Mouse (Mus musculus) thymus, postnatal 25 days (tissue): ENCODE results near the gene Inpp5a.

Source experiments
- DNase-seq: peaks from one replicate; pipeline ENCODE4 v3.0.0; 2022

Gene Inpp5a

GRCm38 (mm10) chr7:139388670-139389212 is at the start of gene Inpp5a:
TSS of gene Inpp5a (plus strand) at chr7:139389109.
- DNase-seq = peak; percentile 100

GRCm38 (mm10) chr7:139339184-139339583 is 49.7 kb upstream of the Inpp5a start:
- DNase-seq = no peak

- no peak for DNase-seq
Observed at GRCm38 (mm10) chr7:139341020-139341660, 47.8 kb upstream of the Inpp5a start.

DNA sequence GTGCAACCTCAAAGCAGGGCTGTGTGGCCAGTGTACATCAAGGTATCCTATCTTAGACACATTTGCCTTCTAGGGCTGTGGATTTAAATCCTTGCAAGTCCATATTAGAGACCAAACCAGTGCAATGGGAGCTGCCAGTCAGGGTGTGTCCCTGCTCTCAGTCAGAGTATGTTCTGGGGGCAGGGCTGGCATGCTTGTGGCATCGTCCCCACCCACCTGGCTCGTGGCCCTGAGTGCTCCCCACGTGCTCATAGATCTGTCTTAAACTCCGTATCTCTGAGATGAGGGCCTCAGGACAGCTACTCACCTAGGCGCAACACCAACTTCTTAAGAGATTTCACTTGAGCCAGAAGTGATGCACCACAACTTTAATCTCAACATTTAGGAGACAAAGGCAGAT is 46.1 kb upstream of the Inpp5a start:
- DNase-seq = no peak

- no peak for DNase-seq
Observed at GRCm38 (mm10) chr7:139347051-139347450, 41.9 kb upstream of the Inpp5a start.

DNA sequence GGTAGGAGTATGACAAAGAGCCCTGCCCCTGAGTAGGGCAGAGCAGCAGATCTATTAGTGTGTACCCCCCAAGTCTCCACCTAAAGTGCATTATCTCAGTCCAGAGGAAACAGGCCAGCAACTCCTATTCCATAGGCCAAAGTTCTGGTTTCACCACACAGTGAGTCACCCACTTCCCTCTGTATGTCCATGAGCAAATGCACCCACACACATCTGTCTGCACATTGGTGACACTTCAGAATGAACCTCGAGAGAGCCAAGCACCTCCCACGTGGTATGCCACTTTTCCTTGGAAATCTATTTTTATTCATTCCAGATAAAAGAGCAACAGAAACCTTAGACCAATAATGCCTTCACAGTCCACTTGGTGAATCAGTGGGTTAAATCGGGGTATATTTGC is 38.3 kb upstream of the Inpp5a start:
- no peak for DNase-seq

DNA sequence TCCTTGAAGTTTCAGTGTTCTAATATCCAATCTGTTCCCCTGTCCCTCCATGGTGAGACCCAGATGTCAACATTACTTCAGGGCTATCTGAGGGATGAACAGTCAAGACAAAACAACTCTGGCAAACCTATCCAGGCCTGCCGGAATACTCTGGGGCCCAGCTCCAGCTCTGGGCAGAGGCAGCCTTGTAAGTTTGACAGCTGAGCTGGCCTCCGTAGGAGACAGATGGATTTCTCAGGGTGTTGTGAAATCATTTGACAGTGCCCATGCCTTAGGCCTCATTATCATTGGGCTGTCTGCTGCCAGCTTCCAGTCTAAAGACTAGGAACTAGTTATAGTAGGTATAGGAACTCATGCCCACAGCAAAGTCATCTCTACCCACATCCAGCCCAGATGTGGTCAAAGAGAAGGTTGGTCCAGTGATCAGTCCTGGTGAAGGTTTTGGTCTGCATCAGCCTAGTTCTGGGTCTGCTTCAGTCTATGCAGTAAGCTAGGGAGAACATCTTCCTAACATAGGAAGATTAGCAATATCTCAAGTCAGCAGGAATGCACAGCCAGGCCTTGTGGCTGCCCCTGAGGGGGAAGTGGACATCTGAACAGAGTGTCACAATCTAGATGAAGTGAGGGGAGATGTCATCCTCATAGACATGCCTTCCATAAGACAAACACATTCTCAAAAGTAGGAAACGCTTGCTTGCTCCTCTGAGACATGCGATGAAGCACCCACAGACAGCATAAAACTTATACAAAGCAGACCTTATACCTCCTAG is 34.4 kb upstream of the Inpp5a start:
- no peak for DNase-seq

DNA sequence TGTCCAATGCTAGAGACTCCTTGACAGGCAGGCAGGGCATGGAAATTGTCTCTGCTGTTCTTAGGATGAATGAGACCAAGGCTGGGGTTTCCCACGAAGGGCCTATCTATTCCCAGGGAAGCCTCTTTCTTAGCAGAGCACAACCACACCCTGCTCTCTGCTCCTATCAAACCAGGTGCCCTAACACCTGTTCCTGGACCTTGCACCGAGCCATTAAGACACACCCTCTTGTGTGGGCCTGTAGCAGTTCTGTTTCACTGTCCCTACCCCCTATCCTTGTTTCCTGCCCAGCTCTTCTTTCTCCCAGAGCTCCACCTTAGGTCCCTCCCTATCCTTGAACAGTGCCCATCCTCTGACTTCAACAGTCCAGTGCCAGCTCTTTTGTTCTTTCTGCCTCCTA is 31.9 kb upstream of the Inpp5a start:
- DNase-seq = no peak

DNA sequence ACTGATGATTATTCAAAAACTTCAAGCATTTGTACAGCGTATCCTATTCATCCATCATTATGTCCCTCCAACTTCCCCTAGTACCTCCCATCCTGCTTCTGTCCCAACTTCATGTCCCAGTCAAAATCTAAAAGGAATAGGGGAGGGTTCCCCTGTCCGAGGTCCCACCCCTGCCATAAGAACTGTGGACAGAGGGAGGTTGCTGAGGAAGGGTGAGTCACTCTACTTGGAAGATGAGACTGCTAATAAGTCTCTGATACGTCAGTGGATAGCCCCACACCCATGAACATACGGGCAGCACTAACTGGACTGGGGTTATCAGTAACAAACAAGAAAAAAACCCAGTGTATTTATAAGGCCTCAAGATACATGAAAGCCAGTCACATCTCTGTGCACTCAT is 29.0 kb upstream of the Inpp5a start:
- no peak for DNase-seq

GRCm38 (mm10) chr7:139360890-139361559 is 27.9 kb upstream of the Inpp5a start:
- DNase-seq = no peak

DNA sequence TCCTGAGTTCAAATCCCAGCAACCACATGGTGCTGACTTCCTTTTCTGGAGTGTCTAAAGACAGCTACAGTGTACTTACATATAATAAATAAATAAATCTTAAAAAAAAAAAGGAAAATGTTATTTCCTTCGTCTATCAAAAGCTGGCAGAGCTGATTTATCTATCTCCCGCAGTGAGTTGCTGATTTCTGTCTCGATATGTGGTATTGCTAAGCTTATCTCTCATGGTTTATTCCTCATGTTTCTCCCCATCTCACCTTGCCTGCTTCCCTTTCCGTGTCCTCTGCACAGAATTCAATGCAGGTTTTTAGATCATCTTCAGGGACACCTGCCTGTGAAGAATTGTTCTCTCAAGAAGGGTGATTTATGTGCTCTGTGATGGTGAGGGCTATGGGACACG is 27.1 kb upstream of the Inpp5a start:
- no peak for DNase-seq

- DNase-seq = no peak
Observed at GRCm38 (mm10) chr7:139362514-139362913, 26.4 kb upstream of the Inpp5a start.

DNA sequence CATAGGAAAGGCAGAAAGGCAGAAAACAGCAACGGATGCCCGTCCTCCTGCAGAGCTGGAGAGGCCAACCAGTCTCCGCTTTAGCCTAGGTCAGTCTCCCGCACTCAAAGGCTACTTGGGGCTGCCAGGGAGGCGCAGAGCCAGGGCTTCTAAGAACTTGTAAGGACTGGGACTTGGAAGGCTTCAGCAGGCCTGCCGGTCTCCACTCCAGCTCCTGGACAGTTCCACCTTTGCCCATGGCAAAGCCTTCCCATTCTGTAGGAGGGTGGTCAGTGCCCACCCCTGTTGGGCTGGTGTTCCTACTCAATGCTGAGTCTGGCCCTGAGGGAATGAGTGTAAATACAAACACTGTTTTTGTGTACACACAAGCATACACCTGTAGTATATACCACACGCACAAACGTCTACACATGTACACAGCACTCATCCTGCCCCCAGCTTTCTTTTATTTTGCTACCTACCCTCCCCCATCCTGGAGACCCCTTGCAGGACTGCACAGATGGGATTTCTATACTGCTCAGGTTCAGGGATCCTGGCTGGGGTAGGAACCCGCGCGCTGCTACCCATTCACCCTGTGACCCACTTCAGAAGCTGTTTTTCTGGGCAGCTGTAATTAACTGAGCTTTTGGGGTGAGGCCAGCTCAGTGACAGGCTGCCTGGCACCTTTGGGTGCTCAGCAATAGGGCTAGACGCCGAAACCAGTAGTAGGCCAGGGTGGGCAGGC is 25.5 kb upstream of the Inpp5a start:
- DNase-seq = no peak

DNA sequence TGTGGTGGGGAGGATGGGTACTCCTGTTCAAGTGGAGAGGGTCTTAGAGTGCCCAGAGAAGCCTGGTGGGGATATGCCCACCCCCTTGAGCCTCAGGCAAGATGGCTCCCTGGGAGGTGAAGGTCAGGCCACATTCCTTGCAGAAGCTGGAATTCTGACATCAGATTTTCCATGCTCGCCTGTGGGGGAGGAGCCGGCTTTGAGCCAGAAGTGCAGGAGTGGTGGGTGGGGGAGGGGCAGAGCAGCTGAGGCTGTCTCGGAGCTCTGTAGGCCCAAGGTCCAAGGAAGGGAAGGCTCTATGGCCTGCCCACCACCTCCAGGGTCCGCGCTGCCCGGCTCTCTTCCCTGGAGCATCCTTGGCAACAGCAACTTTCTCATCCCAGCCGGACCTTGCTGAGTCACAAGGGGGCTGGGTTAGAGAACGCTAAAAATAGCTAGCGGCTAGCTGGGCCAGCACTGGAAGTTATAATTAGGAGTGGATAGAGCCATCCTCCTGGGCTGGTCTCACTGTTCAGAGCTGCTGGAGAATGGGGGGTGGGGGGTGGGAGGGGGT is 24.8 kb upstream of the Inpp5a start:
- DNase-seq = no peak

DNA sequence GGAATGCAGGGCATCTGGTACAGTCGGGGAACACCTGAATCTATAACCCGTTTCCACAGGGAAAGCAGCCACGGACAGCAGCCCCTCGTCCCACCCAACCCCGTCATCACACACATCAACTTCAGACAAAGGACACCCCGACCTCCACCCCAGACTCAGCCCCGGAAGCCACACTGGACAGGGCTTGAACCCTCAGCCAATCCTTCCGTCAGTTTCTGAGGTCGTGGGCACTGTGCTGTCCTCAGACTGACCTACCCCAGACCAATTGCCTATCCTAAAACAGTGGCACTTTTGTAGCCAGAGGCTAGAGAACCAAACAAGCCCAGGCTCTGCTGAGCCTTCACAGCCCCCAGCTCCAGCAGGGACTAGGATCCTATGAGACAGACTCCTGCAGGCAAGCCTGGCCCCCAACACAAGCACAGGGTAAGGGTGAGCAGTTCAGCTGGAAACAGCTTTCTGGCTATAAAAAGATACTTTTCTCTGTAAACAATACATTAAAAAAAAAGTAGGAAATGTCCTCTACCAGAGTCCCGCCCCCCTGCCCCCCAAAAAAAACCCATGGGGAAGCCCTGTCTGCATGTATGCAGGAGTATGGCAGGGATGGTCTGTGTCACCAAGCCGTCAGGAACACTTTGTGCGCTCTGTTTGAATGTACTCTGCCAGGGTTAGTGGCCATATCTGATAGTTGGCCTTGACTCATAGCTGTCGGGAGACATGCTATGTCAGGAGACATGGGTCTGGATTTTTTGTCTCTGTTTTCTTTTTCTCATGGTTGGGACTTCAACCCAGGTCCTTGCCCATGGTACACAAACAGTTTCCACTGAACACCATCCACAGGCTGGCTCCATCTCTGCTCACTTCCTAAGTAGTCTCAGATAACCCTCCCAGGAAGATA is 23.7 kb upstream of the Inpp5a start:
- DNase-seq = no peak

GRCm38 (mm10) chr7:139366131-139366530 is 22.8 kb upstream of the Inpp5a start:
- no peak for DNase-seq

- no peak for DNase-seq
Observed at GRCm38 (mm10) chr7:139366549-139366948, 22.4 kb upstream of the Inpp5a start.

DNA sequence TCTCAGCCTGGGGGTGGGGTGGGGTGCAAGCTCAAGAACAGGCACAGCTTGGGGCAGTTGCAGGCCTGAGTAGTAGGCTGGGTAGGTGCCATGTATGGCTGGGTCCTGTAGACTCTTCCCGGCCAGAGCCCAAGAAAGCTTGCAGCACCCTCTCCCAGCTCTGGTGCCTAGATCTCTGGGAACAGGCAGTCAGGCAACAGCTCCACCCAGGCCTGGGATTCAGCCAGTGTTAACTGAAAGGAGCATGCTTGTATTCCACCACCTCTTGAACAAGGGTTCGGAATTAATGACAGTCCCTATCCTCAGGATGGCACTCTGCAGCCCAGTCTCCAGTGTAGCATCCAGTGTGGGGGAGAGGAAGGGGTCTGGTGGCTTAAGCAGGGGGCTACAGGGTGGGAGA is 20.7 kb upstream of the Inpp5a start:
- no peak for DNase-seq

- DNase-seq = peak; percentile 20
Observed at GRCm38 (mm10) chr7:139368722-139369380, 20.1 kb upstream of the Inpp5a start.

- no peak for DNase-seq
Observed at GRCm38 (mm10) chr7:139369501-139370088, 19.3 kb upstream of the Inpp5a start.

GRCm38 (mm10) chr7:139371389-139371788 is 17.5 kb upstream of the Inpp5a start:
- DNase-seq = no peak
